Mouse (Mus musculus): Measurements from ENCODE around the gene Il23r.
"Not testable (repeated sequence)": the region's sequence is repeated elsewhere in the genome, so short reads cannot be mapped to it uniquely, and the experiment has no call there.

Il23r gene

GRCm38 (mm10) chr6:67491755-67492154, at the start of gene Il23r:
Gene Il23r (minus strand): TSS chr6:67491855.
- DNase-seq (ENCODE audit: extremely low spot score, low spot score), result no peak

GRCm38 (mm10) chr6:67535777-67536054, 44.1 kb upstream of the Il23r start, which contains the start of gene Tacstd2:
Gene Tacstd2 (minus strand): TSS chr6:67535796.
- no peak for DNase-seq (ENCODE audit: extremely low spot score, low spot score)

GRCm38 (mm10) chr6:67535005-67535776, 43.5 kb upstream of the Il23r start:
- DNase-seq (ENCODE audit: extremely low spot score, low spot score), result peak; percentile 58

- DNase-seq (ENCODE audit: extremely low spot score, low spot score), result peak; percentile 41
These were observed 42.7 kb upstream of the Il23r start for GRCm38 (mm10) chr6:67534191-67535004.

GRCm38 (mm10) chr6:67532665-67533440, 41.2 kb upstream of the Il23r start:
- DNase-seq (ENCODE audit: extremely low spot score, low spot score), result peak; percentile 52

GRCm38 (mm10) chr6:67531822-67532162, 40.1 kb upstream of the Il23r start:
- DNase-seq (ENCODE audit: extremely low spot score, low spot score), result no peak

GRCm38 (mm10) chr6:67530992-67531821, 39.6 kb upstream of the Il23r start:
- DNase-seq (ENCODE audit: extremely low spot score, low spot score), result no peak

- no peak for DNase-seq (ENCODE audit: extremely low spot score, low spot score)
These were observed 34.7 kb upstream of the Il23r start for GRCm38 (mm10) chr6:67526356-67526755.

GRCm38 (mm10) chr6:67510752-67511151, 19.1 kb upstream of the Il23r start:
- DNase-seq (ENCODE audit: extremely low spot score, low spot score), result peak; percentile 21

- DNase-seq (ENCODE audit: extremely low spot score, low spot score), result not testable (repeated sequence)
These were observed 10.3 kb upstream of the Il23r start for GRCm38 (mm10) chr6:67501938-67502337.

- no peak for DNase-seq (ENCODE audit: extremely low spot score, low spot score)
These were observed 10.6 kb downstream of the Il23r start for GRCm38 (mm10) chr6:67481012-67481411.

GRCm38 (mm10) chr6:67471242-67471641, 20.4 kb downstream of the Il23r start:
- DNase-seq (ENCODE audit: extremely low spot score, low spot score), result no peak

- no peak for DNase-seq (ENCODE audit: extremely low spot score, low spot score)
These were observed 32.2 kb downstream of the Il23r start for GRCm38 (mm10) chr6:67459424-67459823.

GRCm38 (mm10) chr6:67451330-67451729, 40.3 kb downstream of the Il23r start:
- DNase-seq (ENCODE audit: extremely low spot score, low spot score), result no peak

- DNase-seq (ENCODE audit: extremely low spot score, low spot score), result no peak
These were observed 45.8 kb downstream of the Il23r start for GRCm38 (mm10) chr6:67445866-67446265.

GRCm38 (mm10) chr6:67443124-67443523, 48.5 kb downstream of the Il23r start:
- no peak for DNase-seq (ENCODE audit: extremely low spot score, low spot score)

GRCm38 (mm10) chr6:67437814-67438385, 53.8 kb downstream of the Il23r start:
- DNase-seq (ENCODE audit: extremely low spot score, low spot score), result no peak

- DNase-seq (ENCODE audit: extremely low spot score, low spot score), result no peak
These were observed 54.6 kb downstream of the Il23r start for GRCm38 (mm10) chr6:67437028-67437427.

- no peak for DNase-seq (ENCODE audit: extremely low spot score, low spot score)
These were observed 55.4 kb downstream of the Il23r start for GRCm38 (mm10) chr6:67436295-67436694.

GRCm38 (mm10) chr6:67435711-67436110, 55.9 kb downstream of the Il23r start:
- no peak for DNase-seq (ENCODE audit: extremely low spot score, low spot score)

Data from neural tube, embryonic 10.5 days (tissue).